Mouse (Mus musculus) inflammation-experienced regulatory T-cells, adult 16 weeks (primary cell): ENCODE results near the gene Ccl28. TPM values are rescaled to one million over a fixed set of nuclear protein-coding genes. Genes with fewer than 3 reads are reported as not detected.

Experiments
- polyA plus RNA-seq: library from polyadenylated mRNA; unstranded; fragments of 100-300 nt; shearing (Covaris generic); gene quantifications from one replicate; pipeline ENCODE4 v1.2.1, GENCODE M21; 2017

Ccl28 gene
- not detected for polyA plus RNA-seq

DNA sequence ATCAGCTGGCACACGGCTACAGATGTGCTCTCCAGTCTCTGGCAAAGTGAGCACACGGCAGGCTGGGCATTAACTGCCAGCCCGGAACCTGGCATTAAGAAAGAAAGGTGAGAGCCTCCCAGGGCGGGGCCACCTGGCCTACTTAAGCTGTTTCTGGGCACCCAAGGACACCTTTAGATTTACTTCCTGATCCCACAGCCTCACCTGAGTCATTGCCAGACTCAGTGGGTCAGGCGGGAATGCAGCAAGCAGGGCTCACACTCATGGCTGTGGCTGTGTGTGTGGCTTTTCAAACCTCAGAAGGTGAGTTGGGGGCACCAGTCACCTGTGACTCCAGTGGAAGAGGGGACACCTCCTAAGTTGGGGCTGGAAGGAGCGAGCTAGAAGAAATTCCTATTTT is at the start of gene Ccl28:
Ccl28 (plus strand) TSS at position 186 of the 400 bp plus-strand sequence.

DNA sequence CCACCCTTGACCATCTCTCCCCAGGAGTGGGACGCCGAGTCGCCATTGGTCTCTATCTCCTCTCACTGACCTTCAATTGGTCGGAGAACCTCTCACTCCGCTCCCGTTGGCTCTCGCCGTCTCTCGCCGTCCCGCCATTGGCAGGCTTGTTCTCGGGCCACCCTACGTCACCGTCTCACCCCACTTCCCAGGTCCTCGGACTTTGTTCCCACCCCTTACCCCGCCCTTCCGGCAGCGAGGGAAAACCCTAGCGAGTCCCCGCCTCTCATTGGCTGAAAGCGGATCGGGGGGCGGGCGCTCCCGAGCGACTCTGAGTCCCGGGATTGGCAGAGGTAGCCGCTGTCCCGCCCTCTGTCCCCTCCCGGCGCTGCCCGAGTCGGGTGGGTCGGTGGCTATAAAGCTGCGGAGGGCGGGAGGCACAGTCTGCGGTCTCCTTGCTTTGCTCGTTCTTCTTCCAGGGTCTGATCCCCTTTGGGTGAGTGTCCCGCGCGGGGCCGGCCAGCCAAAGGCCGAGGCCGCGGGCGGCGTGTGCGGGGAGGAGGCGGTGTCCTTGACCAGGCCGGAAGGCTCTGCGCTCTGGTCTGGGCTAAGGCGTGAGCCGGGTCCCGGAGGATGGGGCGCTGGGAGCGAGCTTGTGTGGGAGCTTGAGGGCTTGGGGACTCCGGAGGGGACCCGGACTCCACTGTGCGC is 66.6 kb downstream of the Ccl28 start, which contains the start of gene Hmgcs1:
Hmgcs1 (plus strand) TSS at position 341 of the 690 bp plus-strand sequence.

Other genes with a start within 250 kb of the Ccl28 start
- 5.5 TPM for gene Paip1, start 195.2 kb upstream of the Ccl28 start, polyA plus RNA-seq
- gene 4833420G17Rik, start 161.1 kb upstream of the Ccl28 start, polyA plus RNA-seq: 123 TPM
- 2.3 TPM for gene Tmem267, start 135.8 kb upstream of the Ccl28 start, polyA plus RNA-seq
- gene 3110070M22Rik, start 135.4 kb upstream of the Ccl28 start, polyA plus RNA-seq: 0.51 TPM
- gene Hmgcs1, start 66.6 kb downstream of the Ccl28 start, polyA plus RNA-seq: 47.3 TPM
- 0.29 TPM for gene Nim1k, start 132.1 kb downstream of the Ccl28 start, polyA plus RNA-seq
- 26.0 TPM for gene Zfp131, start 167.1 kb downstream of the Ccl28 start, polyA plus RNA-seq
- not detected for gene AF067063, start 206.4 kb downstream of the Ccl28 start, polyA plus RNA-seq
- not detected for gene D13Ertd608e, start 212.2 kb downstream of the Ccl28 start, polyA plus RNA-seq